Mouse (Mus musculus): ENCODE data around the gene H3f3b.
"Not testable (repeated sequence)": the region's sequence is repeated elsewhere in the genome, so short reads cannot be mapped to it uniquely, and the experiment has no call there.

DNA sequence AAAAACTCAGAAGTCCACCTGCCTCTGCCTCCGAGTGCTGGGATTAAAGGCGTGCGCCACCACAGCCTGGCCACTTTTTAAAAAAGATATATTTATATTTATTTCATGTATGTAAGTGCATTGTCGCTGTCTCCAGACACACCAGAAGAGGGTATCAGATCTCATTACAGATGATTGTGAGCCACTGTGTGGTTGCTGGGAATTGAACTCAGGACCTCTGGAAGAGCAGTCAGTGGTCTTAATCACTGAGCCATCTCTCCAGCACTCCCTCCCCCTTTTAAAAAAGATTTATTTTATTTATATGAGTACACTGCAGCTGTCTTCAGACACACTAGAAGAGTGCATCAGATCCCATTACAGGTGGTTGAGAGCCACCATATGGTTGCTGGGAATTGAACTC lies 8.9 kb downstream of the H3f3b start:
- TF ChIP-seq CTCF (conservative IDR thresholded peaks at IDR 0.05; ENCODE audit: low read length); NANOG (IDR thresholded peaks at IDR 0.05; ENCODE audit: borderline replicate concordance, low read length): not testable (repeated sequence)
